Mouse (Mus musculus): Measurements from ENCODE around the gene Pdcd5. TPM values are rescaled to one million over a fixed set of nuclear protein-coding genes. Genes with fewer than 3 reads are reported as not detected.
A peak's percentile ranks its signal among the peaks of the same experiment; 100 is the strongest.

Gene Pdcd5
- 289 and 328 TPM in 2 replicates for polyA plus RNA-seq (2015; fragmentation: Nextera tagmentation; extraction: Ambion mirVana)

- H3K4me3 ChIP-seq = peak within 1 kb of the TSS; percentile 92
- peak within 1 kb of the TSS; percentile 63 for H3K4me2 ChIP-seq
- H3K9me3 ChIP-seq = no peaks in the 10 kb centered on the region
- H3K36me3 ChIP-seq = peaks cover 35% of the 10 kb centered on the region
- peak; percentile 90 for ATAC-seq (ENCODE audit: insufficient number of reproducible peaks, insufficient read depth, low FRiP score, low TSS enrichment, low read depth)
- H3K27ac ChIP-seq = peak within 1 kb of the TSS; percentile 86
- peak within 1 kb of the TSS; percentile 95 for H3K9ac ChIP-seq
- no peaks in the 10 kb centered on the region for H3K27me3 ChIP-seq
- peaks cover 4% of the 10 kb centered on the region; the same call in 1 of the 2 replicates for H3K4me1 ChIP-seq
- under 1% methylated on average over 64 of the region's 64 CpGs for WGBS
Observed at GRCm38 (mm10) chr7:35647101-35647698, at the start of gene Pdcd5. TSS of gene Pdcd5 (minus strand) at chr7:35647521.

GRCm38 (mm10) chr7:35692641-35693040 lies 45.3 kb upstream of the Pdcd5 start:
- Histone ChIP-seq H3K36me3 (peaks cover 49% of the 10 kb centered on the region), H3K4me2 (no peak overlapping the region), H3K9me3 (no peaks in the 10 kb centered on the region), H3K27me3 (no peaks in the 10 kb centered on the region), H3K4me3 (no peak overlapping the region), H3K27ac (no peak overlapping the region), H3K4me1 (peaks cover 19% of the 10 kb centered on the region), H3K9ac (no peak overlapping the region)
- no peak for ATAC-seq (ENCODE audit: insufficient number of reproducible peaks, insufficient read depth, low FRiP score, low TSS enrichment, low read depth)
- 93% methylated on average over 12 of the region's 12 CpGs for WGBS

GRCm38 (mm10) chr7:35692117-35692516 lies 44.8 kb upstream of the Pdcd5 start:
- Histone ChIP-seq H3K9ac (no peak overlapping the region), H3K4me2 (no peak overlapping the region), H3K27ac (no peak overlapping the region), H3K4me1 (peaks cover 24% of the 10 kb centered on the region), H3K9me3 (no peaks in the 10 kb centered on the region), H3K27me3 (no peaks in the 10 kb centered on the region), H3K36me3 (peaks cover 49% of the 10 kb centered on the region), H3K4me3 (no peak overlapping the region)
- no peak for ATAC-seq (ENCODE audit: insufficient number of reproducible peaks, insufficient read depth, low FRiP score, low TSS enrichment, low read depth)
- WGBS = 83% methylated on average over 14 of the region's 14 CpGs

GRCm38 (mm10) chr7:35688781-35689349 lies 41.5 kb upstream of the Pdcd5 start:
- Histone ChIP-seq H3K4me3 (no peak overlapping the region), H3K4me2 (peak overlapping the region; percentile 14; the same call in 1 of the 2 replicates), H3K9me3 (no peaks in the 10 kb centered on the region), H3K27me3 (no peaks in the 10 kb centered on the region), H3K36me3 (peaks cover 33% of the 10 kb centered on the region), H3K27ac (peak overlapping the region; percentile 51; the same call in 1 of the 2 replicates), H3K9ac (no peak overlapping the region), H3K4me1 (peaks cover 38% of the 10 kb centered on the region)
- ATAC-seq (ENCODE audit: insufficient number of reproducible peaks, insufficient read depth, low FRiP score, low TSS enrichment, low read depth) = peak; percentile 57; the same call in 1 of the 2 replicates
- WGBS = 65% methylated on average over 11 of the region's 11 CpGs

GRCm38 (mm10) chr7:35688276-35688675 lies 41.0 kb upstream of the Pdcd5 start:
- Histone ChIP-seq H3K27ac (peak overlapping the region; percentile 48; the same call in 1 of the 2 replicates), H3K27me3 (no peaks in the 10 kb centered on the region), H3K4me3 (no peak overlapping the region), H3K4me2 (0 out of 2 replicates have a peak overlapping the region, but pooled peaks have one; percentile 14), H3K9me3 (no peaks in the 10 kb centered on the region), H3K36me3 (peaks cover 32% of the 10 kb centered on the region), H3K4me1 (peaks cover 38% of the 10 kb centered on the region), H3K9ac (no peak overlapping the region)
- ATAC-seq (ENCODE audit: insufficient number of reproducible peaks, insufficient read depth, low FRiP score, low TSS enrichment, low read depth) = no peak
- WGBS = 42% methylated on average over 9 of the region's 9 CpGs

GRCm38 (mm10) chr7:35687229-35687628 lies 39.9 kb upstream of the Pdcd5 start:
- Histone ChIP-seq H3K4me2 (peak overlapping the region; percentile 41), H3K9ac (no peak overlapping the region), H3K9me3 (no peaks in the 10 kb centered on the region), H3K4me3 (no peak overlapping the region), H3K27ac (no peak overlapping the region), H3K36me3 (peaks cover 22% of the 10 kb centered on the region), H3K27me3 (no peaks in the 10 kb centered on the region), H3K4me1 (peaks cover 38% of the 10 kb centered on the region)
- no peak for ATAC-seq (ENCODE audit: insufficient number of reproducible peaks, insufficient read depth, low FRiP score, low TSS enrichment, low read depth)
- 23% methylated on average over 10 of the region's 10 CpGs for WGBS

- Histone ChIP-seq H3K36me3 (peaks cover 18% of the 10 kb centered on the region), H3K27me3 (no peaks in the 10 kb centered on the region), H3K9ac (no peak overlapping the region), H3K4me3 (no peak overlapping the region), H3K4me1 (peaks cover 38% of the 10 kb centered on the region), H3K9me3 (no peaks in the 10 kb centered on the region), H3K27ac (peak overlapping the region; percentile 64), H3K4me2 (peak overlapping the region; percentile 41)
- 26% methylated on average over 13 of the region's 13 CpGs for WGBS
- no peak for ATAC-seq (ENCODE audit: insufficient number of reproducible peaks, insufficient read depth, low FRiP score, low TSS enrichment, low read depth)
Observed at GRCm38 (mm10) chr7:35686756-35687155, 39.4 kb upstream of the Pdcd5 start.

- 33% methylated on average over 11 of the region's 11 CpGs for WGBS
- Histone ChIP-seq H3K27ac (peak overlapping the region; percentile 64), H3K4me2 (peak overlapping the region; percentile 41), H3K4me1 (peaks cover 38% of the 10 kb centered on the region), H3K36me3 (peaks cover 12% of the 10 kb centered on the region), H3K27me3 (no peaks in the 10 kb centered on the region), H3K9me3 (no peaks in the 10 kb centered on the region), H3K9ac (no peak overlapping the region), H3K4me3 (no peak overlapping the region)
- no peak for ATAC-seq (ENCODE audit: insufficient number of reproducible peaks, insufficient read depth, low FRiP score, low TSS enrichment, low read depth)
Observed at GRCm38 (mm10) chr7:35686216-35686615, 38.9 kb upstream of the Pdcd5 start.

- Histone ChIP-seq H3K9ac (no peak overlapping the region), H3K4me2 (no peak overlapping the region)
Observed at GRCm38 (mm10) chr7:35683409-35684122, 36.2 kb upstream of the Pdcd5 start.

GRCm38 (mm10) chr7:35681559-35681958 lies 34.2 kb upstream of the Pdcd5 start:
- Histone ChIP-seq H3K9me3 (no peaks in the 10 kb centered on the region), H3K4me3 (no peak overlapping the region), H3K4me1 (peaks cover 9% of the 10 kb centered on the region), H3K4me2 (no peak overlapping the region), H3K27ac (no peak overlapping the region), H3K9ac (no peak overlapping the region), H3K36me3 (no peaks in the 10 kb centered on the region; the same call in 1 of the 2 replicates), H3K27me3 (no peaks in the 10 kb centered on the region)
- WGBS = 75% methylated on average over 3 of the region's 3 CpGs
- ATAC-seq (ENCODE audit: insufficient number of reproducible peaks, insufficient read depth, low FRiP score, low TSS enrichment, low read depth) = no peak

More at GRCm38 (mm10) chr7:35683409-35684122, 36.2 kb upstream of the Pdcd5 start:
- Histone ChIP-seq H3K4me3 (no peak overlapping the region), H3K9me3 (no peaks in the 10 kb centered on the region), H3K36me3 (no peaks in the 10 kb centered on the region; the same call in 1 of the 2 replicates), H3K4me1 (peaks cover 29% of the 10 kb centered on the region), H3K27me3 (no peaks in the 10 kb centered on the region), H3K27ac (no peak overlapping the region)
- 76% methylated on average over 6 of the region's 6 CpGs for WGBS
- no peak for ATAC-seq (ENCODE audit: insufficient number of reproducible peaks, insufficient read depth, low FRiP score, low TSS enrichment, low read depth)

- ATAC-seq (ENCODE audit: insufficient number of reproducible peaks, insufficient read depth, low FRiP score, low TSS enrichment, low read depth) = no peak
- Histone ChIP-seq H3K4me1 (no peaks in the 10 kb centered on the region), H3K27me3 (no peaks in the 10 kb centered on the region), H3K27ac (no peak overlapping the region), H3K36me3 (no peaks in the 10 kb centered on the region; the same call in 1 of the 2 replicates), H3K4me3 (no peak overlapping the region), H3K9me3 (no peaks in the 10 kb centered on the region), H3K4me2 (no peak overlapping the region), H3K9ac (no peak overlapping the region)
- WGBS = 71% methylated on average over 4 of the region's 4 CpGs
Observed at GRCm38 (mm10) chr7:35678976-35679375, 31.7 kb upstream of the Pdcd5 start.
